Mouse (Mus musculus): ENCODE measurements around the gene Aamdc. TPM values are rescaled to one million over a fixed set of nuclear protein-coding genes. Genes with fewer than 3 reads are reported as not detected.

Gene Aamdc
- polyA plus RNA-seq, 1 experiment, result 39.7 TPM

- no peaks in the 10 kb centered on the region for H3K36me3 ChIP-seq (ENCODE audit: control insufficient read depth, insufficient read depth, low read length)
- no peak overlapping the region for H3K4me3 ChIP-seq (ENCODE audit: low read depth, low read length)
- no peak for TF ChIP-seq POLR2A (IDR thresholded peaks at IDR 0.05; ENCODE audit: low read depth, low read length)
- TF ChIP-seq CTCF (IDR thresholded peaks at IDR 0.05; ENCODE audit: extremely low read depth, insufficient read length, insufficient replicate concordance, low read depth, low read length), result no peak
- no peak overlapping the region for H3K27ac ChIP-seq (ENCODE audit: insufficient read depth, low read depth, low read length)
- WGBS, result 67% methylated on average over 6 of the region's 6 CpGs
- peaks cover 15% of the 10 kb centered on the region; the same call in 1 of the 2 replicates for H3K4me1 ChIP-seq (ENCODE audit: control insufficient read depth, insufficient read depth, insufficient read length, low read length)
- no peaks in the 10 kb centered on the region for H3K27me3 ChIP-seq (ENCODE audit: control insufficient read depth, insufficient read depth, low read length)
These were observed 12.0 kb upstream of the Aamdc start for GRCm38 (mm10) chr7:97591336-97591735.

GRCm38 (mm10) chr7:97590488-97590887 is 11.2 kb upstream of the Aamdc start:
- no peaks in the 10 kb centered on the region for H3K27me3 ChIP-seq (ENCODE audit: control insufficient read depth, insufficient read depth, low read length)
- no peak overlapping the region for H3K4me3 ChIP-seq (ENCODE audit: low read depth, low read length)
- TF ChIP-seq POLR2A (IDR thresholded peaks at IDR 0.05; ENCODE audit: low read depth, low read length) (no peak), CTCF (IDR thresholded peaks at IDR 0.05; ENCODE audit: extremely low read depth, insufficient read length, insufficient replicate concordance, low read depth, low read length) (no peak)
- H3K27ac ChIP-seq (ENCODE audit: insufficient read depth, low read depth, low read length), result no peak overlapping the region
- WGBS, result 19% methylated on average over 3 of the region's 3 CpGs
- no peaks in the 10 kb centered on the region for H3K36me3 ChIP-seq (ENCODE audit: control insufficient read depth, insufficient read depth, low read length)
- H3K4me1 ChIP-seq (ENCODE audit: control insufficient read depth, insufficient read depth, insufficient read length, low read length), result peaks cover 13% of the 10 kb centered on the region; the same call in 1 of the 2 replicates

- TF ChIP-seq POLR2A (IDR thresholded peaks at IDR 0.05; ENCODE audit: low read depth, low read length) (no peak), CTCF (IDR thresholded peaks at IDR 0.05; ENCODE audit: extremely low read depth, insufficient read length, insufficient replicate concordance, low read depth, low read length) (no peak)
- Histone ChIP-seq H3K4me3 (ENCODE audit: low read depth, low read length) (no peak overlapping the region), H3K27ac (ENCODE audit: insufficient read depth, low read depth, low read length) (no peak overlapping the region), H3K36me3 (ENCODE audit: control insufficient read depth, insufficient read depth, low read length) (no peaks in the 10 kb centered on the region), H3K27me3 (ENCODE audit: control insufficient read depth, insufficient read depth, low read length) (no peaks in the 10 kb centered on the region), H3K4me1 (ENCODE audit: control insufficient read depth, insufficient read depth, insufficient read length, low read length) (peaks cover 13% of the 10 kb centered on the region; the same call in 1 of the 2 replicates)
- WGBS, result 76% methylated on average over 5 of the region's 5 CpGs
These were observed 9.2 kb upstream of the Aamdc start for GRCm38 (mm10) chr7:97588506-97588905.

GRCm38 (mm10) chr7:97580843-97581214 is 1.5 kb upstream of the Aamdc start:
- peaks cover 2% of the 10 kb centered on the region; the same call in 1 of the 2 replicates for H3K36me3 ChIP-seq (ENCODE audit: control insufficient read depth, insufficient read depth, low read length)
- no peaks in the 10 kb centered on the region for H3K27me3 ChIP-seq (ENCODE audit: control insufficient read depth, insufficient read depth, low read length)
- peak overlapping the region; percentile 97 for H3K27ac ChIP-seq (ENCODE audit: insufficient read depth, low read depth, low read length)
- peaks cover 3% of the 10 kb centered on the region; the same call in 1 of the 2 replicates for H3K4me1 ChIP-seq (ENCODE audit: control insufficient read depth, insufficient read depth, insufficient read length, low read length)
- peak overlapping the region; percentile 100 for H3K4me3 ChIP-seq (ENCODE audit: low read depth, low read length)
- peak; percentile 77; the same call in 1 of the 2 replicates for TF ChIP-seq POLR2A (IDR thresholded peaks at IDR 0.05; ENCODE audit: low read depth, low read length)
- no peak for TF ChIP-seq CTCF (IDR thresholded peaks at IDR 0.05; ENCODE audit: extremely low read depth, insufficient read length, insufficient replicate concordance, low read depth, low read length)
- under 1% methylated on average over 11 of the region's 11 CpGs for WGBS

GRCm38 (mm10) chr7:97579976-97580842 is 912 bp upstream of the Aamdc start:
- under 1% methylated on average over 64 of the region's 65 CpGs for WGBS
- peak overlapping the region; percentile 97 for H3K27ac ChIP-seq (ENCODE audit: insufficient read depth, low read depth, low read length)
- TF ChIP-seq POLR2A (IDR thresholded peaks at IDR 0.05; ENCODE audit: low read depth, low read length) (no peak), CTCF (IDR thresholded peaks at IDR 0.05; ENCODE audit: extremely low read depth, insufficient read length, insufficient replicate concordance, low read depth, low read length) (no peak)
- peaks cover 5% of the 10 kb centered on the region; the same call in 1 of the 2 replicates for H3K36me3 ChIP-seq (ENCODE audit: control insufficient read depth, insufficient read depth, low read length)
- H3K27me3 ChIP-seq (ENCODE audit: control insufficient read depth, insufficient read depth, low read length), result no peaks in the 10 kb centered on the region
- peak overlapping the region; percentile 100 for H3K4me3 ChIP-seq (ENCODE audit: low read depth, low read length)
- H3K4me1 ChIP-seq (ENCODE audit: control insufficient read depth, insufficient read depth, insufficient read length, low read length), result peaks cover 3% of the 10 kb centered on the region; the same call in 1 of the 2 replicates

GRCm38 (mm10) chr7:97578361-97579066 is 783 bp downstream of the Aamdc start:
- 9% methylated on average over 8 of the region's 8 CpGs for WGBS
- peaks cover 16% of the 10 kb centered on the region for H3K36me3 ChIP-seq (ENCODE audit: control insufficient read depth, insufficient read depth, low read length)
- peak overlapping the region; percentile 100 for H3K4me3 ChIP-seq (ENCODE audit: low read depth, low read length)
- H3K27ac ChIP-seq (ENCODE audit: insufficient read depth, low read depth, low read length), result peak overlapping the region; percentile 77
- H3K27me3 ChIP-seq (ENCODE audit: control insufficient read depth, insufficient read depth, low read length), result no peaks in the 10 kb centered on the region
- peaks cover 3% of the 10 kb centered on the region; the same call in 1 of the 2 replicates for H3K4me1 ChIP-seq (ENCODE audit: control insufficient read depth, insufficient read depth, insufficient read length, low read length)
- TF ChIP-seq CTCF (IDR thresholded peaks at IDR 0.05; ENCODE audit: extremely low read depth, insufficient read length, insufficient replicate concordance, low read depth, low read length) (no peak), POLR2A (IDR thresholded peaks at IDR 0.05; ENCODE audit: low read depth, low read length) (no peak)

- WGBS, result 88% methylated on average over 1 of the region's 1 CpGs
- no peak overlapping the region for H3K27ac ChIP-seq (ENCODE audit: insufficient read depth, low read depth, low read length)
- no peak overlapping the region for H3K4me3 ChIP-seq (ENCODE audit: low read depth, low read length)
- TF ChIP-seq POLR2A (IDR thresholded peaks at IDR 0.05; ENCODE audit: low read depth, low read length) (no peak), CTCF (IDR thresholded peaks at IDR 0.05; ENCODE audit: extremely low read depth, insufficient read length, insufficient replicate concordance, low read depth, low read length) (peak; percentile 51; the same call in 1 of the 2 replicates)
- no peaks in the 10 kb centered on the region for H3K4me1 ChIP-seq (ENCODE audit: control insufficient read depth, insufficient read depth, insufficient read length, low read length)
- H3K27me3 ChIP-seq (ENCODE audit: control insufficient read depth, insufficient read depth, low read length), result no peaks in the 10 kb centered on the region
- peaks cover 29% of the 10 kb centered on the region for H3K36me3 ChIP-seq (ENCODE audit: control insufficient read depth, insufficient read depth, low read length)
These were observed 8.9 kb downstream of the Aamdc start for GRCm38 (mm10) chr7:97570389-97570788.
